In genomic region chr17:64716318-64716717, GRCm38 (mm10) we compare ENCODE assay signal across 8 mouse cellular contexts.
DNase-seq lines count a peak whose midpoint lies in the region; ATAC-seq lines count a peak whose summit lies in the region.

No protein-coding gene starts in this region.

- DNase-seq in left cerebral cortex, postnatal 14 days (ENCODE audit: low spot score in 2 of 2), result peak; percentile 11 to 18
- no peak for DNase-seq in left cerebral cortex, adult 18-20 months (ENCODE audit: low spot score in 2 of 2)
- peak; percentile 67 for DNase-seq in cerebellum, adult 11 months
- DNase-seq in embryonic facial prominence, embryonic 14.5 days (ENCODE audit: low spot score), result peak; percentile 84
- peak; percentile 66 to 78 for DNase-seq in heart, postnatal 36 days
- DNase-seq in lung, postnatal 4 days, result peak; percentile 21 to 60
- DNase-seq in spleen, postnatal 14 days (ENCODE audit: low spot score in 2 of 2), result no peak
- DNase-seq in frontal cortex, postnatal 25 days (ENCODE audit: low spot score in 2 of 2), result no peak

- H3K27ac ChIP-seq in embryonic facial prominence, embryonic 14.5 days (replicated peaks; ENCODE audit: low read depth, low read length), result no peak overlapping the region

- intact Hi-C loops in left cerebral cortex, postnatal 14 days (cut with DNase I), result no loop called here
- intact Hi-C loops in heart, postnatal 36 days (cut with DNase I), result loop anchor here (2.0 kb wide), 1 partner anchor 114 kb away; no protein-coding TSS in a partner anchor

- ATAC-seq in embryonic facial prominence, embryonic 14.5 days (ENCODE audit: low read depth), result peak; percentile 86

- 28% methylated on average over 4 of the region's 4 CpGs for WGBS in embryonic facial prominence, embryonic 14.5 days

- peaks cover 20% of the 10 kb centered on the region for H3K36me3 ChIP-seq in embryonic facial prominence, embryonic 14.5 days (ENCODE audit: control insufficient read depth, insufficient read depth, low read length)

- 0 out of 2 replicates have a peak, but pooled peaks cover 4% of the 10 kb centered on the region for H3K4me1 ChIP-seq in embryonic facial prominence, embryonic 14.5 days (ENCODE audit: control insufficient read depth, insufficient read depth, low read length)

- H3K9me3 ChIP-seq in embryonic facial prominence, embryonic 14.5 days (ENCODE audit: control insufficient read depth, low read length), result no peaks in the 10 kb centered on the region

- H3K4me2 ChIP-seq in embryonic facial prominence, embryonic 14.5 days (ENCODE audit: low read depth, low read length), result no peak overlapping the region

- H3K4me3 ChIP-seq in embryonic facial prominence, embryonic 14.5 days (ENCODE audit: low read depth, low read length), result no peak overlapping the region

- no peak overlapping the region for H3K9ac ChIP-seq in embryonic facial prominence, embryonic 14.5 days (ENCODE audit: low read depth, low read length)

- no peaks in the 10 kb centered on the region for H3K27me3 ChIP-seq in embryonic facial prominence, embryonic 14.5 days (replicated peaks; ENCODE audit: control insufficient read depth, insufficient read depth, low read length)

Comparison
In these comparisons a context has a peak if more than half of its experiments do, and no peak if none do; other contexts are left out.
1. DNase-seq: peak in left cerebral cortex, postnatal 14 days (2 of 2), cerebellum, adult 11 months (single experiment), embryonic facial prominence, embryonic 14.5 days (single experiment), heart, postnatal 36 days (2 of 2) and lung, postnatal 4 days (2 of 2); none in left cerebral cortex, adult 18-20 months (0 of 2), spleen, postnatal 14 days (0 of 2) and frontal cortex, postnatal 25 days (0 of 2).